Mouse (Mus musculus) embryonic facial prominence, embryonic 14.5 days (tissue): Measurements from ENCODE around the gene Olfr49. TPM values are rescaled to one million over a fixed set of nuclear protein-coding genes. Genes with fewer than 3 reads are reported as not detected.
"Not testable (repeated sequence)": the region's sequence is repeated elsewhere in the genome, so short reads cannot be mapped to it uniquely, and the experiment has no call there.

Source experiments
- ATAC-seq: fragments of 200-750 bp; cut with Nextera tagmentation; 2 replicates; pipeline ENCODE4 v1.8.0; 2017; ENCODE audit warnings: low read depth, moderate number of reproducible peaks, moderate TSS enrichment
- DNase-seq: peaks from one replicate; pipeline ENCODE4 v3.0.0-alpha.2; 2015; ENCODE audit warnings: low spot score
- H3K27ac ChIP-seq: fragments of 300-500 bp; sonication (generic); replicated peaks from 2 replicates; pipeline ENCODE4 v1.5.1; 2014; ENCODE audit warnings: low read depth, mild to moderate bottlenecking, low read length, moderate library complexity
- H3K27me3 ChIP-seq: fragments of 300-500 bp; sonication (generic); replicated peaks from 2 replicates; pipeline ENCODE4 v1.6.1; 2014; ENCODE audit warnings: low read length; ENCODE audit not compliant: control insufficient read depth, insufficient read depth
- H3K36me3 ChIP-seq: fragments of 300-500 bp; sonication (generic); 2 replicates; pipeline ENCODE4 v1.6.1; 2014; ENCODE audit warnings: low read length, mixed read lengths; ENCODE audit not compliant: control insufficient read depth, insufficient read depth
- H3K4me1 ChIP-seq: fragments of 300-500 bp; sonication (generic); 2 replicates; pipeline ENCODE4 v1.6.1; 2014; ENCODE audit warnings: antibody characterized with exemption, low read length; ENCODE audit not compliant: control insufficient read depth, insufficient read depth
- H3K4me2 ChIP-seq: fragments of 300-500 bp; sonication (generic); 2 replicates; pipeline ENCODE4 v1.6.1; 2014; ENCODE audit warnings: low read depth, mild to moderate bottlenecking, low read length, moderate library complexity, mixed read lengths
- H3K4me3 ChIP-seq: fragments of 300-500 bp; sonication (generic); 2 replicates; pipeline ENCODE4 v1.5.1; 2014; ENCODE audit warnings: low read depth, mild to moderate bottlenecking, low read length
- H3K9ac ChIP-seq: fragments of 300-500 bp; sonication (generic); 2 replicates; pipeline ENCODE4 v1.6.1; 2014; ENCODE audit warnings: low read depth, mild to moderate bottlenecking, low read length, moderate library complexity, mixed read lengths
- H3K9me3 ChIP-seq: fragments of 300-500 bp; sonication (generic); 2 replicates; pipeline ENCODE4 v1.6.1; 2016; ENCODE audit warnings: low read length; ENCODE audit not compliant: control insufficient read depth
- WGBS: fragments of 180-500 bp; shearing (Covaris S2); extraction: QIAGEN DNeasy Blood & Tissue Kit; methylation state at CpG from one replicate; pipeline ENCODE4 v1.1.7; 2014; 5-methylcytosine and 5-hydroxymethylcytosine counted together
- polyA plus RNA-seq: library from polyadenylated mRNA; unstranded; fragments of >200 nt; fragmentation: Nextera tagmentation; extraction: Ambion mirVana; gene quantifications from 2 replicates; pipeline ENCODE4 v1.2.1, GENCODE M21; 2014

Olfr49 gene
- polyA plus RNA-seq, 1 experiment from 2014 or later = 0.04 TPM

GRCm38 (mm10) chr14:54231176-54231956 is 53.4 kb downstream of the Olfr49 start:
- peaks cover 23% of the 10 kb centered on the region; the same call in 1 of the 2 replicates for H3K4me1 ChIP-seq

DNA sequence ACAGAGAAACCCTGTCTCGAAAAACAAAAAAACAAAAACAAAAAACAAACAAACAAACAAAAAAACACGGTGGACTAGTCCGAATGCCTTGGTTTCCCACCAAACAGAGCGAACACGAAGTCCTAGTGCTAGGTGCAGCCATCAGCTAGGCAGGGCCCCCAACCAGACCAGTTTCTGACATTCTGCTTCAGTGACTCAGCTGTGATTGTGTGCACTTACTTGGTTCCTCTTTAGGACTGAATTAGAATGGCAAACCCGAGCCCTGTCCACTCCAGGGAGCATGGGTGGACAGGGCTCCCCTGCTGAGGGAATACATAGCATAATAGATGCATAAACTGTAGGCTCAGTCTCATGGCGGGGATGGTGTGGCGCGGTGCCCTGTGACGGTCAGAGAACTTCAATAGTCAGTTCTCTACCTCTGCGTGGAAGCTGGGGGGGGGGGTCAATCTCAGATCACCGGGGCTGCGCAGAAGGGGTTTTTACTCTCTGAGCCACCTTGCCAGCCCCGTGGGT is 54.0 kb downstream of the Olfr49 start:
- Histone ChIP-seq H3K36me3 (peaks cover 14% of the 10 kb centered on the region; the same call in 1 of the 2 replicates), H3K27me3 (no peaks in the 10 kb centered on the region), H3K9ac (no peak overlapping the region), H3K4me3 (no peak overlapping the region), H3K9me3 (no peaks in the 10 kb centered on the region), H3K4me1 (peaks cover 23% of the 10 kb centered on the region; the same call in 1 of the 2 replicates), H3K27ac (no peak overlapping the region), H3K4me2 (no peak overlapping the region)
- WGBS = 86% methylated on average over 14 of the region's 14 CpGs
- ATAC-seq (no peak), DNase-seq (no peak)

More at GRCm38 (mm10) chr14:54231176-54231956, 53.4 kb downstream of the Olfr49 start:
- no peak overlapping the region for H3K4me3 ChIP-seq
- no peak overlapping the region for H3K4me2 ChIP-seq
- H3K9me3 ChIP-seq = no peaks in the 10 kb centered on the region
- DNase-seq (no peak), ATAC-seq (no peak)
- H3K36me3 ChIP-seq = peaks cover 19% of the 10 kb centered on the region; the same call in 1 of the 2 replicates
- no peak overlapping the region for H3K9ac ChIP-seq
- no peak overlapping the region for H3K27ac ChIP-seq
- WGBS = 78% methylated on average over 21 of the region's 21 CpGs
- H3K27me3 ChIP-seq = no peaks in the 10 kb centered on the region

DNA sequence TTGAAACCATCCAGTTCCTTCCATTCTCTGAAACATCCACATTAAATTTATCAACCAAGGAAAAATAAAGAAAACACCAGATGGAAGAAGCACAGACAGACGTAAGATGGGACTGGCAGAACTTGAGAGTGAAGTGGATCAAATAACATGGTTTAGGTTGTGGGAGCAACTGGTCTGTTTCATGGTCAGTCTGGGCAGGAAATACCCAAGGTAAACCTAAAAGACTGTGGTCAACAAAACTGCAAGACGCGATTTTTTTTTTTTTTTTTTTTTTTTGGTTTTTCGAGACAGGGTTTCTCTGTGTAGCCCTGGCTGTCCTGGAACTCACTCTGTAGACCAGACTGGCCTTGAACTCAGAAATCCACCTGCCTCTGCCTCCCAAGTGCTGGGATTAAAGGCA is 54.9 kb downstream of the Olfr49 start:
- H3K4me3 ChIP-seq, DNase-seq, H3K4me2 ChIP-seq, H3K9ac ChIP-seq, ATAC-seq, H3K27me3 ChIP-seq, H3K36me3 ChIP-seq, H3K27ac ChIP-seq, H3K9me3 ChIP-seq: not testable (repeated sequence)
- 87% methylated on average over 3 of the region's 4 CpGs for WGBS
- peaks cover 23% of the 10 kb centered on the region; the same call in 1 of the 2 replicates for H3K4me1 ChIP-seq

DNA sequence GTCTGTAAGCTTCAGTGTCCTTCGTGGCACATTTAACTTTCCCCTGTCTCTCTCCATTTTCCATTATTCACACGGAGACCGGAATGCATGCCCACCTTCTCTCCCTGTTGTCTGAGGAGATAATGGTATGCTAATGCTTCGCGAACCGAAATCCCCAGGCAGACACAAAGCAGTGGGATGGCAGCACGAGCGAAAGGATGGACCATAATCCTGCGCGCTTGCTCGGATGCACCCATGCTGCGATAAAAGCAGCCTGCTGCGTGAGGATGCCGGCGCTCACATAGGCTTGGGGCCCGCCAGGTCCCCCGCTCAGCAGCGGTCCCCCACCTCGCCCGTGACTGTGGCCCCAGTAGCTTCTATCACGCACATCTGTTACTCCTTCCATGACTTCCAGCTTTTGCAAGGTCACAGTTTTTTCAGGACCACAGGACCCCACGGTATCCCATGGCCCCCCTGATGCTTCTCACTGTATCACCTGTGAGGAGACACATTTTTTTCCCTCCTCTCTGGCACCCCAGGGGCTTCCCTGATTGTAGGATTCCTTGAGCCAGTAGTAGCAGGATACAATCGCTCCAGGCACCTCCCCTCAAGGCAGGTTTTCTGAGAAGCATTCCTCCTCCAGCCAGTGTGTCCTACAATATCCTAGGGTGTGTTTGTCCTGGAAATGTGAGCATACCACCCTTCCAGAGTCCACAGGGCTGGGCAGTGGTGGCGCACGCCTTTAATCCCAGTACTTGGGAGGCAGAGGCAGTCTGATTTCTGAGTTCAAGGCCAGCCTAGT is 55.6 kb downstream of the Olfr49 start:
- Histone ChIP-seq H3K9me3 (no peaks in the 10 kb centered on the region), H3K27me3 (no peaks in the 10 kb centered on the region), H3K9ac (peak overlapping the region; percentile 47), H3K4me1 (peaks cover 23% of the 10 kb centered on the region; the same call in 1 of the 2 replicates), H3K36me3 (no peaks in the 10 kb centered on the region), H3K27ac (no peak overlapping the region), H3K4me3 (peak overlapping the region; percentile 10), H3K4me2 (peak overlapping the region; percentile 58)
- no peak for ATAC-seq
- 13% methylated on average over 25 of the region's 25 CpGs for WGBS
- DNase-seq = no peak

GRCm38 (mm10) chr14:54228501-54228900 is 56.2 kb downstream of the Olfr49 start:
- Histone ChIP-seq H3K27ac (no peak overlapping the region), H3K27me3 (no peaks in the 10 kb centered on the region), H3K36me3 (no peaks in the 10 kb centered on the region), H3K4me3 (peak overlapping the region; percentile 32; the same call in 1 of the 2 replicates), H3K9ac (peak overlapping the region; percentile 47), H3K4me2 (peak overlapping the region; percentile 58), H3K9me3 (no peaks in the 10 kb centered on the region), H3K4me1 (peaks cover 21% of the 10 kb centered on the region; the same call in 1 of the 2 replicates)
- ATAC-seq (no peak), DNase-seq (no peak)
- 6% methylated on average over 7 of the region's 7 CpGs for WGBS

Other genes starting within 250 kb of the Olfr49 start
- gene Dad1, start 30.8 kb downstream of the Olfr49 start, polyA plus RNA-seq = 400 and 436 TPM in 2 replicates
- gene Abhd4, start 30.8 kb downstream of the Olfr49 start, polyA plus RNA-seq = 59.0 and 63.5 TPM in 2 replicates
- gene Oxa1l, start 75.9 kb upstream of the Olfr49 start, polyA plus RNA-seq = 47.0 and 48.6 TPM in 2 replicates
- gene Slc7a7, start 132.8 kb upstream of the Olfr49 start, polyA plus RNA-seq = 6.3 and 7.7 TPM in 2 replicates
- 226 and 241 TPM in 2 replicates for gene Mrpl52, start 142.0 kb upstream of the Olfr49 start, polyA plus RNA-seq
- 235 and 254 TPM in 2 replicates for gene Mmp14, start 146.7 kb upstream of the Olfr49 start, polyA plus RNA-seq
- gene Lrp10, start 179.2 kb upstream of the Olfr49 start, polyA plus RNA-seq = 41.0 and 43.4 TPM in 2 replicates
- gene Rem2, start 191.2 kb upstream of the Olfr49 start, polyA plus RNA-seq = 1.7 and 2.1 TPM in 2 replicates
- gene Prmt5, start 232.6 kb upstream of the Olfr49 start, polyA plus RNA-seq = 65.3 and 75.7 TPM in 2 replicates